Mouse (Mus musculus): ENCODE measurements around the gene Crat. TPM values are rescaled to one million over a fixed set of nuclear protein-coding genes. Genes with fewer than 3 reads are reported as not detected.

The Crat gene
- polyA plus RNA-seq, 2 experiments from 2014 or later = 2.9 to 3.5 TPM

DNA sequence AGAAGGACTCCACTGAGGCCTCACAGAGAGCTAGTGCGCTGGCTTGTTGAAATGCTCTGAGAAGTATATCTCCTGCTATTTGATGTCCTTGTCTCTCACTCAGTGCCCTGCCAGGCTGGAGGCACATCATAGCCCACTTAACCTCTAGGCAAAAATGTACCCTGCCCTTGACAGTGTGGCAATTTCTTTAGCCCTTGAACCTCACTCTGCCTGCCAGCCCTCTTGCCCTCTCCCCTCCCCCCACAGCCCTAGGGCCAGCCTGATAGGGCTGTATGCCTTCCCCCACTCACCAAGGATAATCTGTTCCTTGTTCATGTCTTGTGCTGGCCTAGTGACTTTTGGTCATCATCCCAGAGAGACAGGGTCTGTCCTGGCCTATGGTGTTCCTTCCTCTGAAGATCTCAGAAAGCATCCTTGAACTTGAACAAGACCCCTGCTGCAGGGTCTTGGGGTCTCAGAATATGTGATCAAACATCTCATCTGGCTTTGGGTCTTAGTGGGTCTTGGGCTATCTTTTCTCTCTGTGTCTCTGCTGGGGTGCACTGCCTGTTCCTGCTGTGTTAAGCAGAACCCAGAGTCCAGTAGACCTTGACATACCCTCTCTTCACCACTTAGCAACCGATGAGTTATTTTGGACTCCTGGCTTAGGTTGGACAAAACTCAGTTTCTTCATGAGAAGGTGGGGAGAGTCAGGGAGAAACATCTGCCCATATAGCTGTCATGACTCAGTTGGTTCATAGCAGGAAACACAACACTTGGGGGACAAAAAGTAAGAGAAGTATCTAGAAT lies 50.1 kb downstream of the Crat start:
- no peak for ATAC-seq

GRCm38 (mm10) chr2:30363773-30364650 lies 51.6 kb downstream of the Crat start, which contains the start of gene Miga2:
Gene Miga2, plus strand, starts transcription at chr2:30364233.
- peak; percentile 99 for ATAC-seq

GRCm38 (mm10) chr2:30362865-30363264 lies 52.7 kb downstream of the Crat start:
- ATAC-seq = no peak

GRCm38 (mm10) chr2:30360626-30361025 lies 55.0 kb downstream of the Crat start:
- no peak for ATAC-seq

- peak; percentile 78 for ATAC-seq
Measured at GRCm38 (mm10) chr2:30358533-30359531, 56.8 kb downstream of the Crat start, which contains the start of gene Sh3glb2. Gene Sh3glb2, minus strand, starts transcription at chr2:30359337.

DNA sequence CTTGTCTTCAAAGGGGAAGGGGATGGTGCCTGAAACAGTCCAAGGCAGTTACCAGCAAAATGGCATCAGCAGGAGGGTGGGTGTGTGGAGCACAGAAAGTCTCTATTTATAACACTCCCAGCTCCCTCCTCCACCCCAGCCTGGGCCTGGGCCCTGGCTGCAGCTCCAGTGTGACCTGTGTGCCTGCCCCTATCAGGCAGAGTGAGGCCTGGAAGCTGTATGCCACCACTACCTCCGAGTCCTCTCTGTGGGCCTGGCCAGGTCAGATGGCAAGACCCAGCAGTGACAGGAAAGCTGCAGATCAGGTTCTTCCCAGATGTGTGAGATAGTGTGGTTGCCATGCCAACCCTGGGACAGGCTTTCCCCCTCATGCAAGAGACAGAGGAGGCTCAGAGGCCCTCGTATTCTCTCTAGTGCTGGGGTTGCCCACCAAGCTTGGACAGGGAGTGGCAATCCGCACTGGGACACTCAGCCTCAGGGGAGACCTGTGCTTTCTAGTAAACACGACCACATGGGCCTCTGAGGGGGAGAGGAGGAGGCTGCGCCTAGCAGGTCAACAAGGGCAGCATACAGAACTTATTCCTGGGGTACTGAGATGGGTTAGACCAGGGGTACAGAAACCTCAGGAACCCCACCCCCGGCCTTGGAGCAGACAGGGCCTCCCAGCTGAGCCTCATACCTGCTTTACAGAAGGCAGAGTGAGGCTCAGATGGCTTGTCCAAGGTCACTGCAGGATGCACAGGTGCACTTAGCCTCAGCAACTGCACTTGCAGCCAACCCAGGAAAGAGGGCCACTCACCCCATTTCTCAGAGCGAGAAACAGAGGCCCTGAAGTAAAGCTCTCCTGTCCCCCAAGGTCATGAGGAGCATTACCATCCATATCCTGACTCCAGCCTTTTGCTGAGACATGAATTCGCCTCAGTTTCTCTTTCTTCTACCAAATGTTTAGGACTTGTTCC lies 57.8 kb downstream of the Crat start:
- ATAC-seq = no peak

DNA sequence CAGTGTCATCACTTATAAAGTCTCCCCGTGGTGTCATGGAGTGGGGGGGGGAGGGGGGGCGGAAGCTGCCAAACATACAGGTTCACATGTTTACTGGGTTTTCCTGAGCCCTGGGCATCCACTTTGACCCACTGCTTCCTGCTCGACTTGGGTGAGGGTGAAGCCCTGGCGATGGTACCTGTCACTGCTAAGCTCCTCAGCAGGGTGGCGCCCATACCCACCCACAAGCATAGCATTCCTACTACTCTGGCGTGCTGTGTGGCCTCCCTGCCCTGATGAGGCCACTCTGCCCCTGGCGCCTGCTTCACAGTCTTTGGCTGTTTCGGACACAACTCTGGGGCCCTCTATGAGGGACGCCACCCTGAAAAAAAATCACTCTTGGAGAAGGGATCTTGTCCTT lies 58.7 kb downstream of the Crat start:
- no peak for ATAC-seq

- ATAC-seq = no peak
Measured at GRCm38 (mm10) chr2:30356266-30356665, 59.3 kb downstream of the Crat start.

DNA sequence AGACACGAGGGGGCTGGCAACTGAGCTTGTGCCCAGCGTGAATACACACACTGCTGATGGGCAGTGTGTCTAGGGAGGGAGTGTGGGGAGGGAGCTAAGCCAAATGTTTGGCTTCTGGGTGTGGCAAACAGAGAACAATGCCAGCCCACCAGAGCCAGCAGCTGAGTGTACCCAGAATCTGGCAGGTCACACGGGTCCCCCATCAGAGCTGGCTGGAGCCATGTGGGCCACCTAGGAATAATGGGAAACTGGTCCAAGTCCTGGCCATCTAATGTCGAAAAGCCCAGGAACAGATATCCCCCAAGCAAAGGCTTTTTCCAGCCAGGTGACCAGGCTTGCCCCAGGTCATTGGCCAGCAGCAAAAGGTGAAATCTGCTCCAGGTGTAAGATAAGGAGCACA lies 59.8 kb downstream of the Crat start:
- ATAC-seq = no peak

DNA sequence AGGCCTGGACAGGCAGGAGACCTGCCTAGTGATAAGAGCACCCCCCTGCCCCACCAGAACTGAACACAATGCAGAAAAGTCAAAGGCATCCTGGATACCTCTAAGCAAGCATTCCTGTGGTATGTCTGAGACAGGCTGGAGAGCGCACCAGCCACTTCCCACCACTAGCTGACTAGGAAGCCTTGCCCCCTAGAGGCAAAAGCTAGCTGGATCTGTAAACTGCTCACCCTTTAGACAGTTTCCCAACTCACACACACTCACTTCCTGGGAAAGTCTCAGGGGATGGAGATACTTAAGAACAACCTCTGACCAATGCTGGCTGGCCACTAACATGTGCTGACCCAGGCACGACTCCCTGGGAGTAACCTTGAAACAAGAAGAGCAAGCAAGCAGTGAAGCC lies 64.5 kb downstream of the Crat start:
- no peak for ATAC-seq

Other genes starting within 250 kb of the Crat start
- gene Endog, start 244.3 kb downstream of the Crat start, polyA plus RNA-seq (2017; shearing (Covaris generic)) = 1 to 10 TPM; 2.6 to 3.3 TPM
- 10 to 100 TPM; 32.0 to 33.8 TPM for gene Spout1, start 237.4 kb downstream of the Crat start, polyA plus RNA-seq (2017; shearing (Covaris generic))
- 1 to 10 TPM; 7.0 to 7.7 TPM for gene Kyat1, start 210.0 kb downstream of the Crat start, polyA plus RNA-seq (2017; shearing (Covaris generic))
- 10 to 100 TPM; 34.4 to 38.4 TPM for gene Lrrc8a, start 178.1 kb downstream of the Crat start, polyA plus RNA-seq (2017; shearing (Covaris generic))
- not detected for gene Gm28035, start 175.2 kb downstream of the Crat start, polyA plus RNA-seq (2017; shearing (Covaris generic))
- 1 to 10 TPM; 3.9 to 4.8 TPM for gene Phyhd1, start 149.6 kb downstream of the Crat start, polyA plus RNA-seq (2017; shearing (Covaris generic))
- not detected for gene Gm28038, start 134.8 kb downstream of the Crat start, polyA plus RNA-seq (2017; shearing (Covaris generic))
- gene Dolk, start 129.5 kb downstream of the Crat start, polyA plus RNA-seq (2017; shearing (Covaris generic)) = 10 to 100 TPM; 11.6 to 13.6 TPM
- 10 to 100 TPM; 25.8 to 30.6 TPM for gene Nup188, start 129.4 kb downstream of the Crat start, polyA plus RNA-seq (2017; shearing (Covaris generic))
- 100 to 1,000 TPM in 1 of 2 experiments, 10 to 100 TPM in 1; 80.5 to 105 TPM for gene Sh3glb2, start 56.5 kb downstream of the Crat start, polyA plus RNA-seq (2017; shearing (Covaris generic))
- 1 to 10 TPM; 1.3 to 7.4 TPM for gene Miga2, start 51.6 kb downstream of the Crat start, polyA plus RNA-seq (2017; shearing (Covaris generic))
- gene Dolpp1, start 23.6 kb downstream of the Crat start, polyA plus RNA-seq (2017; shearing (Covaris generic)) = 10 to 100 TPM; 15.3 to 18.3 TPM
- gene Ptpa, start 226 bp upstream of the Crat start, polyA plus RNA-seq (2017; shearing (Covaris generic)) = 10 to 100 TPM; 46.4 to 73.2 TPM
- under 1 TPM in 1 of 2 experiments, not detected in 1; 0.16 TPM for gene Ier5l, start 58.4 kb upstream of the Crat start, polyA plus RNA-seq (2017; shearing (Covaris generic))
- 1 to 10 TPM; 1.2 to 2.0 TPM for gene Cstad, start 179.2 kb upstream of the Crat start, polyA plus RNA-seq (2017; shearing (Covaris generic))

All from activated CD4-positive, CD25-positive, alpha-beta regulatory T cell, adult 4 months (primary cell).